Mouse (Mus musculus) ovary, postnatal 14 days (tissue): ENCODE measurements around the gene Wdsub1.

Experiments
- DNase-seq: peaks from one replicate; pipeline ENCODE4 v3.0.0; 2022; ENCODE audit warnings: low spot score

Wdsub1 gene

GRCm38 (mm10) chr2:59841189-59841939 lies 41.0 kb downstream of the Wdsub1 start:
- no peak for DNase-seq

GRCm38 (mm10) chr2:59840191-59840590 lies 42.2 kb downstream of the Wdsub1 start:
- DNase-seq: no peak

- DNase-seq: no peak
These were observed 42.6 kb downstream of the Wdsub1 start for GRCm38 (mm10) chr2:59839755-59840154.

- DNase-seq: no peak
These were observed 43.6 kb downstream of the Wdsub1 start for GRCm38 (mm10) chr2:59838825-59839224.

- no peak for DNase-seq
These were observed 50.6 kb downstream of the Wdsub1 start for GRCm38 (mm10) chr2:59831831-59832230.

- DNase-seq: no peak
These were observed 51.5 kb downstream of the Wdsub1 start for GRCm38 (mm10) chr2:59830940-59831339.

GRCm38 (mm10) chr2:59830151-59830550 lies 52.2 kb downstream of the Wdsub1 start:
- DNase-seq: no peak

GRCm38 (mm10) chr2:59829718-59830117 lies 52.7 kb downstream of the Wdsub1 start:
- DNase-seq: no peak

- no peak for DNase-seq
These were observed 53.4 kb downstream of the Wdsub1 start for GRCm38 (mm10) chr2:59828777-59829508.

- no peak for DNase-seq
These were observed 54.2 kb downstream of the Wdsub1 start for GRCm38 (mm10) chr2:59828103-59828655.

GRCm38 (mm10) chr2:59825380-59825779 lies 57.0 kb downstream of the Wdsub1 start:
- DNase-seq: no peak

GRCm38 (mm10) chr2:59824289-59824688 lies 58.1 kb downstream of the Wdsub1 start:
- no peak for DNase-seq

GRCm38 (mm10) chr2:59821044-59821443 lies 61.3 kb downstream of the Wdsub1 start:
- DNase-seq: no peak

- no peak for DNase-seq
These were observed 62.3 kb downstream of the Wdsub1 start for GRCm38 (mm10) chr2:59820088-59820487.

- DNase-seq: no peak
These were observed 63.0 kb downstream of the Wdsub1 start for GRCm38 (mm10) chr2:59819415-59819814.

- DNase-seq: no peak
These were observed 63.7 kb downstream of the Wdsub1 start for GRCm38 (mm10) chr2:59818663-59819062.

GRCm38 (mm10) chr2:59814997-59815396 lies 67.4 kb downstream of the Wdsub1 start:
- DNase-seq: no peak

- no peak for DNase-seq
These were observed 68.9 kb downstream of the Wdsub1 start for GRCm38 (mm10) chr2:59813457-59813856.

- DNase-seq: no peak
These were observed 69.8 kb downstream of the Wdsub1 start for GRCm38 (mm10) chr2:59812641-59813040.

GRCm38 (mm10) chr2:59811247-59811646 lies 71.1 kb downstream of the Wdsub1 start:
- no peak for DNase-seq

GRCm38 (mm10) chr2:59810039-59810438 lies 72.4 kb downstream of the Wdsub1 start:
- no peak for DNase-seq

- DNase-seq: no peak
These were observed 73.8 kb downstream of the Wdsub1 start for GRCm38 (mm10) chr2:59808608-59809007.

- DNase-seq: no peak
These were observed 76.4 kb downstream of the Wdsub1 start for GRCm38 (mm10) chr2:59806038-59806437.
